Comparison of ENCODE assay signal across 8 mouse cellular contexts in genomic region chr15:64023770-64024719, GRCm38 (mm10). TPM values are rescaled to one million over a fixed set of nuclear protein-coding genes. Genes with fewer than 3 reads are reported as not detected.
DNase-seq lines count a peak whose midpoint lies in the region; ATAC-seq and TF ChIP-seq lines count a peak whose summit lies in the region.

No protein-coding gene starts in this region.

- TF ChIP-seq CTCF in forebrain, postnatal 0 days (IDR thresholded peaks at IDR 0.05; ENCODE audit: low read depth) = no peak
- no peak for TF ChIP-seq CTCF in kidney, postnatal 0 days (IDR thresholded peaks at IDR 0.05; ENCODE audit: low read depth)

- H3K4me3 ChIP-seq in forebrain, postnatal 0 days (ENCODE audit: low read depth, low read length) = no peak overlapping the region
- no peak overlapping the region for H3K4me3 ChIP-seq in kidney, postnatal 0 days (replicated peaks; ENCODE audit: low read depth, low read length)

- H3K27ac ChIP-seq in forebrain, postnatal 0 days (ENCODE audit: low read depth, low read length) = peak overlapping the region; percentile 46
- peak overlapping the region; percentile 58 for H3K27ac ChIP-seq in kidney, postnatal 0 days

- no peaks in the 10 kb centered on the region for H3K9me3 ChIP-seq in forebrain, postnatal 0 days (ENCODE audit: low read length)
- H3K9me3 ChIP-seq in kidney, postnatal 0 days (replicated peaks; ENCODE audit: low read length) = no peaks in the 10 kb centered on the region

- H3K4me2 ChIP-seq in forebrain, postnatal 0 days (ENCODE audit: low read depth) = peak overlapping the region; percentile 8; the same call in 1 of the 2 replicates
- H3K4me2 ChIP-seq in kidney, postnatal 0 days (ENCODE audit: low read length) = peak overlapping the region; percentile 30

- DNase-seq in retina, postnatal 1 day = peak; percentile 43
- DNase-seq in retina, embryonic 14.5 days (ENCODE audit: low spot score) = no peak
- peak; percentile 41 for DNase-seq in forebrain, postnatal 0 days
- peak; percentile 68 for DNase-seq in kidney, postnatal 0 days (ENCODE audit: low spot score)
- DNase-seq in thymus, postnatal 25 days = peak; percentile 85
- DNase-seq in gastrocnemius, adult 8-10 months (ENCODE audit: low spot score in 2 of 2) = no peak
- no peak for DNase-seq in cerebellum, postnatal 14 days

- peak; percentile 66 for ATAC-seq in forebrain, postnatal 0 days
- peak; percentile 27; the same call in 1 of the 2 replicates for ATAC-seq in kidney, postnatal 0 days (replicated peaks; ENCODE audit: low FRiP score, low read depth)
- peak; percentile 50 for ATAC-seq in megakaryocyte-erythroid progenitor cell, adult 5-6 weeks (replicated peaks; ENCODE audit: low FRiP score, low TSS enrichment, poor library complexity, severe bottlenecking)

- 14% methylated on average over 13 of the region's 13 CpGs for WGBS in forebrain, postnatal 0 days
- 26% methylated on average over 13 of the region's 13 CpGs for WGBS in kidney, postnatal 0 days

- no peaks in the 10 kb centered on the region for H3K27me3 ChIP-seq in forebrain, postnatal 0 days (ENCODE audit: insufficient read depth, low read length)
- H3K27me3 ChIP-seq in kidney, postnatal 0 days (ENCODE audit: insufficient read depth, low read length) = no peaks in the 10 kb centered on the region

- no peak overlapping the region for H3K9ac ChIP-seq in forebrain, postnatal 0 days
- H3K9ac ChIP-seq in kidney, postnatal 0 days (ENCODE audit: low read depth, low read length) = no peak overlapping the region

- peaks cover 14% of the 10 kb centered on the region for H3K4me1 ChIP-seq in forebrain, postnatal 0 days (ENCODE audit: insufficient read depth)
- peaks cover 17% of the 10 kb centered on the region; the same call in 1 of the 2 replicates for H3K4me1 ChIP-seq in kidney, postnatal 0 days (replicated peaks; ENCODE audit: insufficient read depth, low read length)

- no peaks in the 10 kb centered on the region for H3K36me3 ChIP-seq in forebrain, postnatal 0 days (ENCODE audit: insufficient read depth)
- H3K36me3 ChIP-seq in kidney, postnatal 0 days (ENCODE audit: insufficient read depth, low read length) = no peaks in the 10 kb centered on the region

RNA-seq across cellular contexts. Expression of gene Fam49b, which starts 36.2 kb away (rescaled TPM):
- total RNA-seq in forebrain, postnatal 0 days (2014; rRNA removed) = 165 and 184 TPM in 2 replicates
- 146 and 156 TPM in 2 replicates for polyA plus RNA-seq in forebrain, postnatal 0 days (2015; fragmentation: Nextera tagmentation; extraction: Ambion mirVana)
- 54.2 and 54.5 TPM in 2 replicates for polyA plus RNA-seq in kidney, postnatal 0 days (2015; fragmentation: Nextera tagmentation; extraction: Ambion mirVana)
- total RNA-seq in megakaryocyte-erythroid progenitor cell, adult 5-6 weeks (2014; fragmentation: Nextera tagmentation) = 80.5 and 83.1 TPM in 2 replicates
- 77.7 and 111 TPM in 2 replicates for total RNA-seq in megakaryocyte-erythroid progenitor cell, adult 5-6 weeks (2017)
- 10 to 100 TPM; 28.9 to 34.8 (median 30.7) TPM for total RNA-seq in gastrocnemius, adult 8-10 months (2022)

Comparison
In these comparisons a context has a peak if more than half of its experiments do, and no peak if none do; other contexts are left out.
1. DNase-seq: peak in retina, postnatal 1 day (single experiment), forebrain, postnatal 0 days (single experiment), kidney, postnatal 0 days (single experiment) and thymus, postnatal 25 days (single experiment); none in retina, embryonic 14.5 days (single experiment), gastrocnemius, adult 8-10 months (0 of 2) and cerebellum, postnatal 14 days (0 of 2).
2. Peak in every context shown above with its lines, with median percentiles within 50 percentile points of each other: ATAC-seq.